Mouse (Mus musculus) forebrain, embryonic 13.5 days (tissue): ENCODE results near the gene Fbxo10. TPM values are rescaled to one million over a fixed set of nuclear protein-coding genes. Genes with fewer than 3 reads are reported as not detected.
"Not testable (repeated sequence)": the region's sequence is repeated elsewhere in the genome, so short reads cannot be mapped to it uniquely, and the experiment has no call there.

Experiments used
- ATAC-seq: fragments of 200-750 bp; cut with Nextera tagmentation; 2 replicates; pipeline ENCODE4 v1.8.0; 2017
- H3K27ac ChIP-seq: fragments of 300-500 bp; sonication (generic); 2 replicates; pipeline ENCODE4 v1.5.1; 2015; ENCODE audit warnings: inconsistent platforms, mild to moderate bottlenecking, moderate library complexity
- H3K27me3 ChIP-seq: fragments of 300-500 bp; sonication (generic); 2 replicates; pipeline ENCODE4 v1.6.1; 2015; ENCODE audit warnings: mild to moderate bottlenecking, inconsistent platforms
- H3K36me3 ChIP-seq: fragments of 300-500 bp; sonication (generic); 2 replicates; pipeline ENCODE4 v1.6.1; 2015; ENCODE audit warnings: mild to moderate bottlenecking, inconsistent platforms; ENCODE audit not compliant: poor library complexity, severe bottlenecking
- H3K4me1 ChIP-seq: fragments of 300-500 bp; sonication (generic); 2 replicates; pipeline ENCODE4 v1.6.1; 2015; ENCODE audit warnings: inconsistent platforms
- H3K4me2 ChIP-seq: fragments of 300-500 bp; sonication (generic); 2 replicates; pipeline ENCODE4 v1.6.1; 2015; ENCODE audit warnings: inconsistent platforms, mild to moderate bottlenecking, moderate library complexity
- H3K4me3 ChIP-seq: fragments of 300-500 bp; sonication (generic); 2 replicates; pipeline ENCODE4 v1.5.1; 2015; ENCODE audit warnings: mild to moderate bottlenecking, inconsistent platforms
- H3K9ac ChIP-seq: fragments of 300-500 bp; sonication (generic); 2 replicates; pipeline ENCODE4 v1.6.1; 2015; ENCODE audit warnings: mild to moderate bottlenecking, inconsistent platforms
- H3K9me3 ChIP-seq: fragments of 300-500 bp; sonication (generic); replicated peaks from 2 replicates; pipeline ENCODE4 v1.6.1; 2016; ENCODE audit warnings: inconsistent platforms
- WGBS: fragments of 180-500 bp; shearing (Covaris S2); methylation state at CpG from one replicate; pipeline ENCODE4 v1.1.7; 2015; 5-methylcytosine and 5-hydroxymethylcytosine counted together
- polyA plus RNA-seq: library from polyadenylated mRNA; unstranded; fragments of >200 nt; fragmentation: Nextera tagmentation; extraction: Ambion mirVana; gene quantifications from 2 replicates; pipeline ENCODE4 v1.2.1, GENCODE M21; 2015

Gene Fbxo10
- polyA plus RNA-seq, 1 experiment from 2014 or later, result 14.2 TPM

- no peak overlapping the region for H3K4me3 ChIP-seq
- WGBS, result 11% methylated on average over 3 of the region's 3 CpGs
- H3K4me1 ChIP-seq, result peaks cover 29% of the 10 kb centered on the region
- no peaks in the 10 kb centered on the region for H3K36me3 ChIP-seq
- no peak for ATAC-seq
- no peak overlapping the region for H3K27ac ChIP-seq
- no peaks in the 10 kb centered on the region for H3K9me3 ChIP-seq
- H3K27me3 ChIP-seq, result no peaks in the 10 kb centered on the region
- no peak overlapping the region for H3K4me2 ChIP-seq
- H3K9ac ChIP-seq, result 0 out of 2 replicates have a peak overlapping the region, but pooled peaks have one; percentile 34
Measured at GRCm38 (mm10) chr4:45015615-45016014, 68.8 kb downstream of the Fbxo10 start.

- Histone ChIP-seq H3K36me3 (no peaks in the 10 kb centered on the region), H3K27ac (no peak overlapping the region), H3K4me2 (peak overlapping the region; percentile 84), H3K4me1 (peaks cover 24% of the 10 kb centered on the region), H3K9me3 (no peaks in the 10 kb centered on the region), H3K9ac (peak overlapping the region; percentile 76), H3K27me3 (no peaks in the 10 kb centered on the region), H3K4me3 (peak overlapping the region; percentile 66)
- WGBS, result 4% methylated on average over 2 of the region's 2 CpGs
- ATAC-seq, result no peak
Measured at GRCm38 (mm10) chr4:45013537-45013936, 70.9 kb downstream of the Fbxo10 start.

- Histone ChIP-seq H3K4me1 (peaks cover 24% of the 10 kb centered on the region), H3K27me3 (no peaks in the 10 kb centered on the region)
- 2% methylated on average over 13 of the region's 13 CpGs for WGBS
Measured at GRCm38 (mm10) chr4:45013031-45013431, 71.4 kb downstream of the Fbxo10 start.

GRCm38 (mm10) chr4:45012105-45012975 lies 72.1 kb downstream of the Fbxo10 start, which contains the start of gene Zbtb5:
Gene Zbtb5, minus strand, starts transcription at chr4:45012412.
- peak within 1 kb of the TSS; percentile 82 for H3K4me3 ChIP-seq
- ATAC-seq, result peak; percentile 98
- peak within 1 kb of the TSS; percentile 84 for H3K4me2 ChIP-seq
- H3K9me3 ChIP-seq, result no peaks in the 10 kb centered on the region
- peak within 1 kb of the TSS; percentile 93 for H3K9ac ChIP-seq
- WGBS, result under 1% methylated on average over 56 of the region's 63 CpGs
- peak within 1 kb of the TSS; percentile 95 for H3K27ac ChIP-seq
- no peaks in the 10 kb centered on the region for H3K27me3 ChIP-seq
- H3K4me1 ChIP-seq, result peaks cover 24% of the 10 kb centered on the region
- no peaks in the 10 kb centered on the region for H3K36me3 ChIP-seq

More at GRCm38 (mm10) chr4:45013031-45013431, 71.4 kb downstream of the Fbxo10 start:
- H3K4me2 ChIP-seq, result peak overlapping the region; percentile 84
- no peaks in the 10 kb centered on the region for H3K9me3 ChIP-seq
- no peak for ATAC-seq
- H3K36me3 ChIP-seq, result no peaks in the 10 kb centered on the region
- peak overlapping the region; percentile 76 for H3K9ac ChIP-seq
- H3K4me3 ChIP-seq, result peak overlapping the region; percentile 66
- H3K27ac ChIP-seq, result peak overlapping the region; percentile 74; the same call in 1 of the 2 replicates

- H3K4me3 ChIP-seq, result peak overlapping the region; percentile 82
- H3K4me1 ChIP-seq, result peaks cover 24% of the 10 kb centered on the region
- H3K27ac ChIP-seq, result peak overlapping the region; percentile 95
- ATAC-seq, result peak; percentile 72
- 0% methylated on average over 31 of the region's 31 CpGs for WGBS
- no peaks in the 10 kb centered on the region for H3K9me3 ChIP-seq
- peak overlapping the region; percentile 93 for H3K9ac ChIP-seq
- H3K27me3 ChIP-seq, result no peaks in the 10 kb centered on the region
- H3K36me3 ChIP-seq, result no peaks in the 10 kb centered on the region
- peak overlapping the region; percentile 84 for H3K4me2 ChIP-seq
Measured at GRCm38 (mm10) chr4:45011581-45012104, 72.8 kb downstream of the Fbxo10 start.

- H3K27ac ChIP-seq, result peak overlapping the region; percentile 95; the same call in 1 of the 2 replicates
Measured at GRCm38 (mm10) chr4:45010806-45011415, 73.5 kb downstream of the Fbxo10 start.

GRCm38 (mm10) chr4:45005452-45005851 lies 79.0 kb downstream of the Fbxo10 start:
- H3K4me2 ChIP-seq, result no peak overlapping the region
- WGBS, result 95% methylated on average over 3 of the region's 3 CpGs
- no peak overlapping the region for H3K4me3 ChIP-seq
- H3K27me3 ChIP-seq, result no peaks in the 10 kb centered on the region
- H3K9me3 ChIP-seq, result no peaks in the 10 kb centered on the region
- H3K36me3 ChIP-seq, result peaks cover 9% of the 10 kb centered on the region; the same call in 1 of the 2 replicates
- no peak for ATAC-seq
- peaks cover 10% of the 10 kb centered on the region for H3K4me1 ChIP-seq
- H3K9ac ChIP-seq, result no peak overlapping the region
- H3K27ac ChIP-seq, result no peak overlapping the region

More at GRCm38 (mm10) chr4:45010806-45011415, 73.5 kb downstream of the Fbxo10 start:
- Histone ChIP-seq H3K4me2 (peak overlapping the region; percentile 84), H3K9me3 (no peaks in the 10 kb centered on the region), H3K4me3 (peak overlapping the region; percentile 82), H3K27me3 (no peaks in the 10 kb centered on the region), H3K36me3 (no peaks in the 10 kb centered on the region), H3K9ac (peak overlapping the region; percentile 93), H3K4me1 (peaks cover 24% of the 10 kb centered on the region)
- no peak for ATAC-seq
- WGBS, result 8% methylated on average over 11 of the region's 11 CpGs

- H3K9me3 ChIP-seq, result no peaks in the 10 kb centered on the region
- no peak for ATAC-seq
- H3K4me1 ChIP-seq, result peaks cover 8% of the 10 kb centered on the region; the same call in 1 of the 2 replicates
- H3K27ac ChIP-seq, result no peak overlapping the region
- 93% methylated on average over 6 of the region's 6 CpGs for WGBS
- H3K27me3 ChIP-seq, result no peaks in the 10 kb centered on the region
- no peak overlapping the region for H3K4me3 ChIP-seq
- peaks cover 12% of the 10 kb centered on the region for H3K36me3 ChIP-seq
- H3K4me2 ChIP-seq, result no peak overlapping the region
- no peak overlapping the region for H3K9ac ChIP-seq
Measured at GRCm38 (mm10) chr4:45000001-45000400, 84.4 kb downstream of the Fbxo10 start.

GRCm38 (mm10) chr4:44998071-44998470 lies 86.3 kb downstream of the Fbxo10 start:
- Histone ChIP-seq H3K4me1 (peaks cover 8% of the 10 kb centered on the region; the same call in 1 of the 2 replicates), H3K9ac (no peak overlapping the region), H3K36me3 (peaks cover 21% of the 10 kb centered on the region), H3K4me3 (no peak overlapping the region), H3K4me2 (no peak overlapping the region), H3K9me3 (no peaks in the 10 kb centered on the region), H3K27ac (no peak overlapping the region), H3K27me3 (no peaks in the 10 kb centered on the region)
- ATAC-seq, result no peak
- 71% methylated on average over 3 of the region's 3 CpGs for WGBS

- Histone ChIP-seq H3K27me3 (no peaks in the 10 kb centered on the region), H3K9me3 (no peaks in the 10 kb centered on the region), H3K27ac (no peak overlapping the region), H3K36me3 (peaks cover 45% of the 10 kb centered on the region), H3K4me2 (no peak overlapping the region), H3K4me3 (no peak overlapping the region), H3K9ac (no peak overlapping the region), H3K4me1 (peaks cover 8% of the 10 kb centered on the region; the same call in 1 of the 2 replicates)
- ATAC-seq, result no peak
- 87% methylated on average over 18 of the region's 18 CpGs for WGBS
Measured at GRCm38 (mm10) chr4:44994776-44995175, 89.6 kb downstream of the Fbxo10 start.

- Histone ChIP-seq H3K27me3 (no peaks in the 10 kb centered on the region), H3K4me2 (no peak overlapping the region), H3K27ac (no peak overlapping the region), H3K9me3 (no peaks in the 10 kb centered on the region), H3K36me3 (peaks cover 54% of the 10 kb centered on the region), H3K4me3 (no peak overlapping the region), H3K9ac (no peak overlapping the region), H3K4me1 (peaks cover 5% of the 10 kb centered on the region; the same call in 1 of the 2 replicates)
- 93% methylated on average over 9 of the region's 9 CpGs for WGBS
- ATAC-seq, result no peak
Measured at GRCm38 (mm10) chr4:44993847-44994246, 90.6 kb downstream of the Fbxo10 start.

- not testable (repeated sequence) for H3K9me3 ChIP-seq, H3K4me3 ChIP-seq, ATAC-seq, H3K9ac ChIP-seq, H3K27ac ChIP-seq, H3K4me1 ChIP-seq, H3K4me2 ChIP-seq, H3K27me3 ChIP-seq
- H3K36me3 ChIP-seq, result peaks cover 61% of the 10 kb centered on the region
- WGBS, result 93% methylated on average over 14 of the region's 14 CpGs
Measured at GRCm38 (mm10) chr4:44993179-44993578, 91.2 kb downstream of the Fbxo10 start.
